Mouse (Mus musculus) heart, adult 2 months (tissue): Measurements from ENCODE around the gene Rela.

Experiments
- CTCF ChIP-seq: fragments of 200-600 bp; IDR thresholded peaks from 2 replicates; pipeline ENCODE4 v1.8.1; 2022; ENCODE audit warnings: antibody characterized with exemption, mild to moderate bottlenecking, moderate library complexity
- EP300 ChIP-seq: fragments of 200-500 bp; IDR thresholded peaks from 2 replicates; pipeline ENCODE4 v1.6.1; 2011; ENCODE audit warnings: low read depth, low read length, control low read depth; ENCODE audit not compliant: insufficient read depth
- POLR2A ChIP-seq: fragments of 200-500 bp; IDR thresholded peaks from 2 replicates; pipeline ENCODE4 v1.6.1; 2011; ENCODE audit warnings: mild to moderate bottlenecking, low read depth, low read length, control low read depth; ENCODE audit not compliant: insufficient read depth

GRCm38 (mm10) chr19:5629907-5630306, 7.4 kb upstream of the Rela start:
- TF ChIP-seq CTCF (no peak), POLR2A (no peak), EP300 (no peak)
